Mouse (Mus musculus) E14TG2a.4 (cell line): ENCODE measurements at regions not wholly inside any gene's neighbourhood (a gene's known extent, or its start where the extent isn't known, plus 50 kb on each side); places are given as distances from the start of the nearest gene placed in this dataset.

Experiments
- H3K27me3 ChIP-seq: 2 replicates; pipeline ENCODE4 v1.6.1; 2014; ENCODE audit warnings: low read length, control low read depth; ENCODE audit not compliant: insufficient read depth
- H3K36me3 ChIP-seq: 2 replicates; pipeline ENCODE4 v1.6.1; 2014; ENCODE audit warnings: low read length, control low read depth; ENCODE audit not compliant: insufficient read depth
- H3K4me1 ChIP-seq: replicated peaks from 2 replicates; pipeline ENCODE4 v1.6.1; 2014; ENCODE audit warnings: low read depth, low read length, control low read depth
- H3K4me3 ChIP-seq: replicated peaks from 2 replicates; pipeline ENCODE4 v1.5.1; 2014; ENCODE audit warnings: mild to moderate bottlenecking, low read length
- H3K9me3 ChIP-seq: 2 replicates; pipeline ENCODE4 v1.6.1; 2014; ENCODE audit warnings: low read length, control low read depth
- CTCF ChIP-seq: conservative IDR thresholded peaks from 2 replicates; pipeline ENCODE4 v1.5.1; 2014; ENCODE audit warnings: low read length
- NANOG ChIP-seq: IDR thresholded peaks from 2 replicates; pipeline ENCODE4 v1.6.1; 2014; ENCODE audit warnings: borderline replicate concordance, low read length, mixed read lengths
- POU5F1 ChIP-seq: IDR thresholded peaks from 2 replicates; pipeline ENCODE4 v1.6.1; 2014; ENCODE audit warnings: low read length, borderline replicate concordance

DNA sequence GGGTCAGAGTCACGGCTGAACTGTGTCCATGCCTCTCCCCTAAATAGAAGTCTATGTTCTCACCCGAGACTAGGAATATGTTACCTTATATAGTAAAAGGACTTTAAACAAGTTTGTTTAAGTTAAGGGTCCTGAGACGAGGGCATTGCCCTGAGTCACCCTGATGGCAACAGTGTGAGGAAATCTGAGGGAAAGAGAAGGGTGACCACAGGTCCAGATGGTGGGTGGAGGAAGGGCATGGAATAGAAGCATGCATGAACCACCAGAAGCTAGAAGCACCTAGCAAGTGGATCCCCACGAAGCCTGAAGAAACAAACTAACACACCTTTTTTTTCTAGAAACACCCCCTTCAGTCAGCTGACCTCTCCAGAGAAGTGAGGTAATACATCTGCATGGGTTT, 536.9 kb upstream of the Lrrc6 start:
- Histone ChIP-seq H3K27me3 (peaks cover 66% of the 10 kb centered on the region), H3K36me3 (no peaks in the 10 kb centered on the region), H3K9me3 (no peaks in the 10 kb centered on the region), H3K4me1 (peaks cover 69% of the 10 kb centered on the region), H3K4me3 (no peak overlapping the region)
- TF ChIP-seq POU5F1 = no peak
- no peak for TF ChIP-seq NANOG
- no peak for TF ChIP-seq CTCF

DNA sequence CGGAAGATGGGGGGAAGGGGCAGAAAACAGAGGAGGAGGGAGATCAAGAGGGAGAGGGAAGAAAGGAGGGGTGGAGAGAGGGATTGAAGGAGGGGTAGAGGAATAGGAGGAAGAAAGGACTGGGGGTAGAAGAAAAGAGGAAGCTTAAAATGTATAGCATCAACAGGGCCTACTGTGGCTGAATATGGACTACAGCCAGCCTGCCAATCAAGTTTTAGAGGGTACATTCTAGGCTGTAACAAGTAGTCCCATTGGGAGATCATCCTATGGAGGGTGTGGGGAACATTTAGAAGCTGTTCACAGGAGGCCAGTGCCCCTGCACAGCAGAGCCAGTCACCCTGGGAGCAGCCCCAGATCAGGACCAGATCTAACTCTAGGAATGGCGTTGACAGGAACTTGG, 535.6 kb upstream of the Lrrc6 start:
- TF ChIP-seq NANOG (no peak), POU5F1 (no peak), CTCF (no peak)
- Histone ChIP-seq H3K9me3 (no peaks in the 10 kb centered on the region), H3K4me3 (no peak overlapping the region), H3K36me3 (no peaks in the 10 kb centered on the region), H3K27me3 (peaks cover 61% of the 10 kb centered on the region), H3K4me1 (peaks cover 68% of the 10 kb centered on the region)

GRCm38 (mm10) chr15:67033936-67034335, 533.2 kb upstream of the Lrrc6 start:
- TF ChIP-seq CTCF (no peak), NANOG (no peak), POU5F1 (no peak)
- peaks cover 44% of the 10 kb centered on the region for H3K4me1 ChIP-seq
- no peaks in the 10 kb centered on the region for H3K9me3 ChIP-seq
- peaks cover 60% of the 10 kb centered on the region for H3K27me3 ChIP-seq
- H3K4me3 ChIP-seq = no peak overlapping the region
- H3K36me3 ChIP-seq = no peaks in the 10 kb centered on the region

GRCm38 (mm10) chr15:67031866-67032526, 531.3 kb upstream of the Lrrc6 start:
- Histone ChIP-seq H3K9me3 (no peaks in the 10 kb centered on the region), H3K4me1 (peaks cover 31% of the 10 kb centered on the region), H3K4me3 (no peak overlapping the region), H3K27me3 (peaks cover 41% of the 10 kb centered on the region), H3K36me3 (no peaks in the 10 kb centered on the region)
- no peak for TF ChIP-seq CTCF
- TF ChIP-seq POU5F1 = no peak
- no peak for TF ChIP-seq NANOG

DNA sequence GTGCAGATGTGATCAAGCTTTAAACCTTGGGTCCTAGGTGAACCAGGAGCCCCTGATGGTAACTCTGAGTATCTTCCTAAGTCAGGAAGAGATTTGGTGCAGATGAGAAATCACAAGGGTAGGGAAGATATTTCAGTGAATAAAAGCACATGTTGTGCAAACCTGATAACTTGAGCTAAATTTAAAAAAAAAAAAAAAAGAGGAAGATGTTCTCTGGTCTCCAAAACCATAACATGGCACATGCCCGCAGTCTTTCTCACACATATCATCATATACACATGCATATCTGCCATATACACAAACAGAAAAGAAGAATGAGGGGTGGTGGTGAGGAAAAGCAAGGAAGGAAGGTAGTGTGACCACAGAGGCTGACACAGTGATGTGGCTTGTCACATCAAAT, 530.3 kb upstream of the Lrrc6 start:
- Histone ChIP-seq H3K27me3 (peaks cover 31% of the 10 kb centered on the region), H3K36me3 (no peaks in the 10 kb centered on the region), H3K4me3 (no peak overlapping the region), H3K9me3 (peaks cover 3% of the 10 kb centered on the region; the same call in 1 of the 2 replicates), H3K4me1 (peaks cover 31% of the 10 kb centered on the region)
- TF ChIP-seq POU5F1 (no peak), NANOG (no peak), CTCF (no peak)

- Histone ChIP-seq H3K4me1 (peaks cover 12% of the 10 kb centered on the region), H3K4me3 (no peak overlapping the region), H3K9me3 (peaks cover 31% of the 10 kb centered on the region), H3K36me3 (0 out of 2 replicates have a peak, but pooled peaks cover 1% of the 10 kb centered on the region), H3K27me3 (peaks cover 7% of the 10 kb centered on the region; the same call in 1 of the 2 replicates)
- TF ChIP-seq CTCF = no peak
- no peak for TF ChIP-seq NANOG
- TF ChIP-seq POU5F1 = no peak
Observed at GRCm38 (mm10) chr15:67028161-67028560, 527.5 kb upstream of the Lrrc6 start.

- no peak overlapping the region for H3K4me3 ChIP-seq
- H3K36me3 ChIP-seq = 0 out of 2 replicates have a peak, but pooled peaks cover 5% of the 10 kb centered on the region
- peaks cover 4% of the 10 kb centered on the region; the same call in 1 of the 2 replicates for H3K27me3 ChIP-seq
- TF ChIP-seq POU5F1 (no peak), NANOG (no peak), CTCF (no peak)
- H3K9me3 ChIP-seq = peaks cover 35% of the 10 kb centered on the region
- peaks cover 8% of the 10 kb centered on the region for H3K4me1 ChIP-seq
Observed at GRCm38 (mm10) chr15:67027751-67028150, 527.0 kb upstream of the Lrrc6 start.

- Histone ChIP-seq H3K36me3 (0 out of 2 replicates have a peak, but pooled peaks cover 5% of the 10 kb centered on the region), H3K4me1 (peaks cover 18% of the 10 kb centered on the region), H3K4me3 (no peak overlapping the region), H3K9me3 (peaks cover 42% of the 10 kb centered on the region), H3K27me3 (no peaks in the 10 kb centered on the region; the same call in 1 of the 2 replicates)
- TF ChIP-seq POU5F1 (no peak), NANOG (no peak), CTCF (no peak)
Observed at GRCm38 (mm10) chr15:67025746-67026145, 525.0 kb upstream of the Lrrc6 start.
